Mouse (Mus musculus) olfactory bulb, adult 2 months (tissue): ENCODE measurements around the gene Pck2. TPM values are rescaled to one million over a fixed set of nuclear protein-coding genes. Genes with fewer than 3 reads are reported as not detected.

Experiments
- H3K27ac ChIP-seq: fragments of 200-500 bp; 2 replicates; pipeline ENCODE4 v1.5.1; 2012; ENCODE audit warnings: low read depth, low read length; ENCODE audit not compliant: insufficient read depth
- H3K4me1 ChIP-seq: fragments of 200-500 bp; 2 replicates; pipeline ENCODE4 v1.6.1; 2012; ENCODE audit warnings: low read length; ENCODE audit not compliant: control insufficient read depth, insufficient read depth
- H3K4me3 ChIP-seq: fragments of 200-500 bp; 2 replicates; pipeline ENCODE4 v1.5.1; 2012; ENCODE audit warnings: mild to moderate bottlenecking, low read depth, low read length, moderate library complexity; ENCODE audit not compliant: insufficient read depth
- CTCF ChIP-seq: fragments of 200-500 bp; IDR thresholded peaks from 2 replicates; pipeline ENCODE4 v1.5.1; 2012; ENCODE audit warnings: low read depth, mild to moderate bottlenecking, low read length, moderate library complexity; ENCODE audit not compliant: insufficient read depth
- POLR2A ChIP-seq: fragments of 200-500 bp; IDR thresholded peaks from 2 replicates; pipeline ENCODE4 v1.6.1; 2012; ENCODE audit warnings: mild to moderate bottlenecking, low read depth, low read length, moderate library complexity; ENCODE audit not compliant: insufficient read depth
- WGBS: fragments of 180-500 bp; shearing (Covaris S2); methylation state at CpG from one replicate; pipeline ENCODE4 v1.1.7; 2018; 5-methylcytosine and 5-hydroxymethylcytosine counted together
- polyA plus RNA-seq: library from polyadenylated mRNA; stranded (reverse); fragments of >200 nt; gene quantifications from 2 replicates; pipeline ENCODE4 v1.2.4, GENCODE M21; 2012; ENCODE audit warnings: low replicate concordance; ENCODE audit not compliant: missing spikeins, insufficient read depth, insufficient read length

Gene Pck2
- polyA plus RNA-seq, 1 experiment: not detected

DNA sequence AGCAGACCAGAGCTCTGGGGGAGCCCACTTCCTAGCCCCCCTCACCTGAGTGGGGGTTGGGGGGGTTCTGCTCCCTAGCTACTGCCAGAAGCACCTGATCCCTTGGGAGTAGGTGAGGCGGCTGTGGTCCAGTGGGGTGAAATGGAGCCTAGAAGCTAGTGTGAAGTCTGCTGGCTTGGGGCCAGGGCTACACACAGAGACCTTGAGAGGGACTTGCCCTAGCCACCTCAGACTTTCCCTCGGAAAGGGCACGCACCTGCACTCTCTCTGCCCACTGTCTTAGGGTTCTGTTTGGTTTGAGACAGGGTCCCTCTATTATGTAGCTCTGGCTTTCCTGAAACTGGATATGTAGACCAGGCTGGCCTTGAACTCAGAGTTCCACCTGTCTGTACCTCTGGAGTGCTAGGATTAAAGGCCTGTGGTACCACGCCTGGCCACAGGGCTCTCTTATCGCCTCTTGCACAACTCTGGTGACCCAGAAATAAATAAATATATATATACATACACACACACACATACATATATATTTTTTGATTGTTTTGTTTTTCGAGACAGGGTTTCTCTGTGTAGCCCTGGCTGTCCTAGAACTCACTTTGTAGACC lies 38.7 kb downstream of the Pck2 start:
- Histone ChIP-seq H3K4me3 (peak overlapping the region; percentile 65), H3K27ac (peak overlapping the region; percentile 44), H3K4me1 (peaks cover 8% of the 10 kb centered on the region)
- TF ChIP-seq CTCF: no peak
- TF ChIP-seq POLR2A: no peak
- 41% methylated on average over 6 of the region's 6 CpGs for WGBS

DNA sequence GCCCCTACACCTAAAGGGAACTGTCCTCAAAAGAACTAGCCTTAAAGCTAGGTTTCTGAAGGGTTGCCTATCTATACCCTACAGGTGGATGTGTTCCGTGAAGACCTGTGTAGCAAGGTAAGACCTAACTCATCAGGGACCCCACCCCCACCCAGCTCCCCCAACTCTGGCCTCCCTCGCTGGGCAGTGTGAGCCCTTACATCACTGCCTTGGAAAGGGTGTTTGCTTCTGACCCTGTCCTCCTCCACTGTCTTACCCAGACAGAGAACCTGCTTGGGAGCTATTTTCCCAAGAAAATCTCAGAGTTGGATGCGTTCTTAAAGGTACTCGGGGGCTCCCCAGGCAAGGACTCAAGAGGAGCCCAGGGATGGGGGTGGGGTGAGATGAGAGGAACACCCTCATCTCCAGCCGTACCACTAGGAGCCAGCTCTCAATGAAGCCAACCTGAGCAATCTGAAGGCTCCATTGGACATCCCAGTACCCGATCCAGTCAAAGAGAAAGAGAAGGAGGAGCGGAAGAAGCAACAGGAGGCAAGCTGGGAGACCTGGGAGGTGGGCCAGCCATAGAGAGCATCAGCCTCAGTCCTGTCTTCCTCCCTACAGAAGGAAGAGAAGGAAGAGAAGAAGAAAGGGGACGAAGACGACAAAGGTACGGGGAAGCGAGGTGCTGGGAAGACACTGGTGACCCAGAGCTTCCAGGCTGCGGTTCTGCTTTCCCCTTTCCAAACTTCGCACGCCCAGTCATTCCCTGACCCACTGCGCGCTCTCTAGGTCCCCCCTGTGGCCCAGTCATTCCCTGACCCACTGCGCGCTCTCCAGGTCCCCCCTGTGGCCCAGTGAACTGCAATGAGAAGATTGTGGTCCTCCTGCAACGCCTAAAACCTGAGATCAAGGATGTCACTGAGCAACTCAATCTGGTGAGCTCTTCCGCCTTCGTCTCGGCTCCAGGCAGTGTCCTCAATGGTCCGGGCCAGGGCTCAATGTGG lies 39.7 kb downstream of the Pck2 start:
- no peak for TF ChIP-seq POLR2A
- TF ChIP-seq CTCF: no peak
- WGBS: 83% methylated on average over 23 of the region's 23 CpGs
- H3K4me3 ChIP-seq: no peak overlapping the region
- no peak overlapping the region for H3K27ac ChIP-seq
- H3K4me1 ChIP-seq: peaks cover 8% of the 10 kb centered on the region

DNA sequence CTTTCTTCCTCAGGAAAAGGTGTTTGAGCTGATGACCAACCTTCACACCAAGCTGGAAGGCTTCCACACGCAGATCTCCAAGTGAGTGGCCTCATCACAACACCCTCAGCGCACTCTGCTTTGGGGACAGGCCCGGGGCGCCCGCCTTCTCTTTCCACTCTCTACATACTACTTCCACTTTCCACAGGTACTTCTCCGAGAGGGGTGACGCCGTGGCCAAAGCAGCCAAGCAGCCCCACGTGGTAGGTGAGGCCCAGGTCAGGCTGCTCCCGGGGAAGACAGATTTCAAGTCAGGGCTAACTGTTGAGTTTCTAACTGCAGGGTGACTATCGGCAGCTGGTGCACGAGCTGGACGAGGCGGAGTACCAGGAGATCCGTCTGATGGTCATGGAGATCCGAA lies 40.7 kb downstream of the Pck2 start:
- WGBS: 94% methylated on average over 16 of the region's 16 CpGs
- no peak overlapping the region for H3K27ac ChIP-seq
- no peak for TF ChIP-seq CTCF
- TF ChIP-seq POLR2A: no peak
- H3K4me3 ChIP-seq: no peak overlapping the region
- H3K4me1 ChIP-seq: peaks cover 10% of the 10 kb centered on the region

DNA sequence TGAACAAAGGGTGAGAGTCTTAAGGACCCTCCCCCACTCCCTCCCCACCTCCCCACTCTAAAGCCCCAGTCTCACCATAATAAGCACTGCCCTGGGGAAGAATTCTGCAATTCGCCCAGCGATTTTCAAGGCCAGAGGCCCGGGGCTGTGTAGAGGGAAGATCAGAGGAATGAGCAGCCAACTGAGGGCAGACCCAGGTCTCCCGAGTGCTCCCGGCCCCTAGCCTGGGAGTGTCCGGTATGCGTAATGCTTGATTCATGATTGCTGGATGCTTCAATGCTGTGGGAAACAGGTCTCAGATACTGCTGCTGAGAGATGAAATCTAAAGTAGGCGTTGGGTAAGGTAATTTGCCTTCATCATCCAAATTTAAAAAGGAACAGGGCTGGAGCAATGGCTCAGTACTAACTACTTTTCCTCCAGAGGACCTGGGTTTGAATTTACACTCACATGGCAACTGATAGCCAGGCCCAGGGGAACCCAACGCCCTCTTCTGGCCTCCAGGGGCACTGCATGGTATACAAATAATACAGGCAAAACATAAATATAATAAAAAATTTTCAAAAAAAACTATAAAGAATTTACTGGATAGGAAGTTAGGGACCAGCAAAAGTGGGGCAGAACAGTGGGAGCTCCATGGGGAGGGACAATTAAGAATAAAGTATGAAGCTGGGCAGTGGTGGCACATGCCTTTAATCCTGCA lies 42.1 kb downstream of the Pck2 start:
- no peak for TF ChIP-seq CTCF
- no peak for TF ChIP-seq POLR2A
- Histone ChIP-seq H3K4me3 (no peak overlapping the region), H3K27ac (no peak overlapping the region), H3K4me1 (peaks cover 9% of the 10 kb centered on the region)
- 79% methylated on average over 9 of the region's 9 CpGs for WGBS

DNA sequence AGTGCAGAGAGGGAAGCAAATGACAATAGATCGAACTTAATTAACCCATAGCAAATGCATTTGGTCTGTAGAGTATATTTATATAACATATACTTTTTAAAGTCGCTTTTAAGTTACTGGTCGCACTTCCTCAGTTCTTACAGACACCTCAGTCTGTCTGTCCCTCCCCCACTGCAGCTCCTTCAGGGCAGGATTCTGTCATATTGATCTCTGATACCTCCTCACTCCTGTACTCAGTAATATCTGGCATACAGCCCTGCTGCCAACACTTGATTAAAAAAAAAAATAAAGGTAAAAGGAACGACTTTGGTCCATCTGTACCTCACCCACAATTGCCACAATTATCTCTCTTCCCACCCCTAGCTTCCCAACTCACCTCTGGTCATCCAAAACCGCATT lies 44.2 kb downstream of the Pck2 start:
- 34% methylated on average over 5 of the region's 5 CpGs for WGBS
- H3K27ac ChIP-seq: no peak overlapping the region

DNA sequence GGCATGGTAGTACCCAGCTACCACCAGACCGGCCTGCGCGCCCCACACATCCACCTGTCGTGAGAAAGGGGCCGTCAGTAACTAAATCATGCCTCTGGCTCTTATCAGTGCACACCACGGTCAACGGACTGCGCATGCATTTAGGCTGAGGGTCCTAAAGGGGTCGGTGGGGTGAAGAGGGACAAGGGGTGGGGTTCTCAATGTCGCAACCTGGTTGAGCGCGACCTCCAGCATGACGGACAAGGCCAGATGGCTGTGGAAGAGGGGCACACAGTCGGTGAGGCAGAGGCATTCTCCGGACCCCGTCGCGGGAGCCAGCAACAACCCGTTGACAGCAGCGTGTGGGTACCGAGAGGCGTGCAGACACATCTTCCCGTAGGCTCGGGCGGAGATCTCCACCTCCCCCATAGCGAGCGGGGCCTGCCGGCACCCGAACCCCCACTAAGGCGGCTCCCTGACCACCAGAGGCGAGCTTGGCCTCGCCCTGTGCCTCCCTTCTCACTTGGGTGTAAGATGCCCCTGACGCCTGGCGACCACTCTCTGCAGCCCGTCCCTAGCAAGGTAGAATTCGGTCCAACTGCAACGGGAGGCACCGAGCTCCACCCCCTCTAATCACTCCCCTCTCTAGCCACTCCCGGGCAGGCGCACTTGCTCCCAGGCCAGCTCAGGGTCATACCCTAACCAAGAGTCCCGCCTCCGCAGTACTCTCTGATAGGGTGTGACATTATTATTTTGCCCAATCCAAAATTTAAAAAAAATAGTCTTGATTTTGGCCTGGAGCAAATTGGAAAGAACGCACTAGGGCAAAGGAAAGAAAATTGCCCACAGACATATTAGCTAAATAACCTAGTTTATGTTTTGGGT lies 44.9 kb downstream of the Pck2 start, which contains the start of gene Emc9:
TSS of gene Emc9 (minus strand) at position 601 of the 864 bp plus-strand sequence.
- Histone ChIP-seq H3K4me3 (peak within 1 kb of the TSS; percentile 91), H3K4me1 (peaks cover 3% of the 10 kb centered on the region), H3K27ac (peak within 1 kb of the TSS; percentile 55)
- WGBS: 3% methylated on average over 43 of the region's 43 CpGs
- peak; percentile 34; the same call in 1 of the 2 replicates for TF ChIP-seq POLR2A
- TF ChIP-seq CTCF: no peak

More for the DNA sequence above, 44.2 kb downstream of the Pck2 start:
- Histone ChIP-seq H3K4me3 (peak overlapping the region; percentile 91), H3K4me1 (peaks cover 3% of the 10 kb centered on the region)
- TF ChIP-seq POLR2A (no peak), CTCF (no peak)

DNA sequence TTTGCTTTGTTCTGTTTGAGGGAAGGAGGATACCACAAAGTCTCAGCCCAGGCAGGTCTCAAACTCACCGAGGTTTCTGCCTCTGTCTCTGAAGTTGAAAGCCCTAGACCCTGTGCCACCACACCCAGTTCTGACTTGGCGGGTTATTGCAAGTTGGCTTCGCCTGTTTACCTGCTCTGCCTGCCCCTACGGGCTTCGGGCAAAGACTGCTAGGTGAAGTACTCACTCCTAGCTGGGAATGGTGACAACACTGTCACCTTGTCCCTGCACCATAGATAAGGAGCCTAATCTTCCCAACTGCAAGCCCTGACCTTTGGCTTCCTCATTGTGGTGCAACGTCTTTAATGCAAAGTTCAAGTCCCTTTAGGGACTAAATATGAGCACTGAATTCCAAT lies 45.5 kb downstream of the Pck2 start:
- Histone ChIP-seq H3K4me3 (no peak overlapping the region), H3K27ac (peak overlapping the region; percentile 55), H3K4me1 (peaks cover 3% of the 10 kb centered on the region)
- TF ChIP-seq POLR2A (no peak), CTCF (no peak)
- 76% methylated on average over 6 of the region's 6 CpGs for WGBS

DNA sequence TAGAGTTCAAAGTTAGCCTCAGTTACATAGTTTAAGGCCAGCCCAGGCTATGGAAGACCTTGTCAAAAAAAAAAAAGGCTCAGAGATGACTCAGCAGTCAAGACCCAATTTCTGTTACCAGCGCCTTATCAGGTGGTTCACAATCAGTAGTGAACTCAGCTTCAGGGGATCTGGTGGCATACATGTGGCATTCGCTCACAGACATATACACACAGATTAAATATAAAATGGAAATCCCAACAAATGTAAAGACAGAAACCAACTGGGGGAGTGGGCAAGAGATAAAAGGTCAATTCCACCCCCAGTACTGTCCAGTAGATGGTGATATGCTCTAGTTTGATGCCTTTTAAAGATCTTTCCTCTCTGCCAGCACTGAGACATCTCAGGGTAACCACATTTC lies 46.1 kb downstream of the Pck2 start:
- H3K27ac ChIP-seq: no peak overlapping the region
- no peak for TF ChIP-seq CTCF
- TF ChIP-seq POLR2A: no peak
- H3K4me1 ChIP-seq: peaks cover 3% of the 10 kb centered on the region
- H3K4me3 ChIP-seq: no peak overlapping the region
- WGBS: 96% methylated on average over 2 of the region's 2 CpGs
